Mouse (Mus musculus): ENCODE measurements around the gene Rprml.

DNA sequence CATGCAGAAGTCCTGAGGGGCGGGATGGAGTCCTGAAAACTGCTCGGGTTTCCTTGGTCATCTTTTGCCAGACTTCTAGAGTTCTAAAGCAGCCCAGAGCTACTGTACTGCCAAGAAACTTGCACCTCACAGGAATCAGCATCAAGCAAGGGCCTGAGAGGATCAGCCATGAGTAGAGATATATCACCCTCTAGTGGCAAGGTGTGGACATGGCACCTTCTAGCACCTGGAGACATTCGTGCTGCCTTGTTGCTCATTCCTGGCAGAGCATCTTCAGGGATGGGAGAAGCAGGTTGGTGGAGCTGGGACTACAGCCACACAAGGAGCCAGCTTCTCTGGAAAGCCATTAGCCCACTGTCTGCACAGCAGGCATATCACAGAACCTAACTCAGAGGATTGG lies 26.2 kb downstream of the Rprml start:
- peak; percentile 97 for TF ChIP-seq CTCF (IDR thresholded peaks at IDR 0.05; ENCODE audit: borderline replicate concordance, insufficient read depth, low read depth, low read length)
- TF ChIP-seq POLR2A (IDR thresholded peaks at IDR 0.05; ENCODE audit: borderline replicate concordance, insufficient read depth, low read length) = no peak

Data from cerebellum, adult 2 months (tissue).